Mouse (Mus musculus) myocyte (in vitro differentiated cells): Measurements from ENCODE around the gene Slc10a6. TPM values are rescaled to one million over a fixed set of nuclear protein-coding genes. Genes with fewer than 3 reads are reported as not detected.

Source experiments
- H3K27me3 ChIP-seq: one replicate; pipeline ENCODE4 v1.6.1; 2011; ENCODE audit not compliant: control insufficient read depth, insufficient read depth, insufficient read length
- H3K36me3 ChIP-seq: one replicate; pipeline ENCODE4 v1.6.1; 2011; ENCODE audit not compliant: control insufficient read depth, insufficient read depth
- H3K4me2 ChIP-seq: one replicate; pipeline ENCODE4 v1.6.1; 2011; ENCODE audit warnings: low read depth, control low read depth
- H3K4me3 ChIP-seq: one replicate; pipeline ENCODE4 v1.5.1; 2011; ENCODE audit warnings: mild to moderate bottlenecking, control low read depth, moderate library complexity
- H3K79me2 ChIP-seq: one replicate; pipeline ENCODE4 v1.6.1; 2011; ENCODE audit not compliant: control insufficient read depth, insufficient read depth
- H3ac ChIP-seq: one replicate; pipeline ENCODE4 v1.6.1; 2011; ENCODE audit not compliant: control insufficient read depth, insufficient read length
- CEBPB ChIP-seq: IDR thresholded peaks from 2 replicates; pipeline ENCODE4 v1.6.1; 2011; ENCODE audit warnings: mild to moderate bottlenecking, moderate library complexity; ENCODE audit not compliant: poor library complexity, insufficient read depth, severe bottlenecking
- E2F4 ChIP-seq: IDR thresholded peaks from one replicate; pipeline ENCODE4 v1.6.1; 2011; ENCODE audit warnings: mild to moderate bottlenecking, control low read depth, moderate library complexity; ENCODE audit not compliant: insufficient read depth
- MAX ChIP-seq: IDR thresholded peaks from one replicate; pipeline ENCODE4 v1.6.1; 2011; ENCODE audit warnings: low read depth, mild to moderate bottlenecking, control low read depth
- MYOD1 ChIP-seq, 3 experiments: IDR thresholded peaks; one replicate each; pipeline ENCODE4 v1.6.1; 2011; ENCODE audit warnings: control low read depth in 2 of 3, low read depth in 2 of 3, mild to moderate bottlenecking in 2 of 3, moderate library complexity in 1 of 3; ENCODE audit not compliant: insufficient read length in 2 of 3, control insufficient read depth in 1 of 3
- MYOG ChIP-seq, 3 experiments: IDR thresholded peaks; one replicate each; pipeline ENCODE4 v1.6.1; 2011; ENCODE audit warnings: control low read depth in 2 of 3, low read depth in 2 of 3, mild to moderate bottlenecking in 2 of 3; ENCODE audit not compliant: insufficient read length in 2 of 3, control insufficient read depth in 1 of 3, insufficient read depth in 1 of 3
- POLR2A ChIP-seq: IDR thresholded peaks from one replicate; pipeline ENCODE4 v1.6.1; 2011; ENCODE audit warnings: low read depth, mild to moderate bottlenecking, control low read depth, moderate library complexity; ENCODE audit not compliant: insufficient read length
- POLR2AphosphoS2 ChIP-seq: IDR thresholded peaks from one replicate; pipeline ENCODE4 v1.6.1; 2011; ENCODE audit warnings: low read depth, control low read depth; ENCODE audit not compliant: insufficient read length
- REST ChIP-seq: IDR thresholded peaks from one replicate; pipeline ENCODE4 v1.6.1; 2011; ENCODE audit warnings: mild to moderate bottlenecking, control low read depth, moderate library complexity; ENCODE audit not compliant: insufficient read depth, insufficient read length
- SRF ChIP-seq: IDR thresholded peaks from one replicate; pipeline ENCODE4 v1.6.1; 2011; ENCODE audit warnings: low read depth; ENCODE audit not compliant: control insufficient read depth, insufficient read length
- TCF12 ChIP-seq: IDR thresholded peaks from one replicate; pipeline ENCODE4 v1.6.1; 2011; ENCODE audit warnings: mild to moderate bottlenecking, control low read depth; ENCODE audit not compliant: poor library complexity, insufficient read depth, severe bottlenecking
- TCF3 ChIP-seq: IDR thresholded peaks from one replicate; pipeline ENCODE4 v1.6.1; 2011; ENCODE audit warnings: low read depth, control low read depth; ENCODE audit not compliant: insufficient read length
- USF1 ChIP-seq: IDR thresholded peaks from one replicate; pipeline ENCODE4 v1.6.1; 2011; ENCODE audit warnings: low read depth, mild to moderate bottlenecking, control low read depth, moderate library complexity
- polyA plus RNA-seq: library from polyadenylated mRNA; unstranded; fragments of >200 nt; fragmentation: generic; extraction: Trizol; gene quantifications from one replicate; pipeline ENCODE4 v1.2.1, GENCODE M21; 2012; ENCODE audit warnings: missing spikeins

Slc10a6 gene
- polyA plus RNA-seq, 1 experiment, result 0.04 TPM

- TF ChIP-seq POLR2A (no peak), E2F4 (no peak), CEBPB (no peak), MAX (no peak), SRF (no peak), REST (no peak), MYOD1 (IDR thresholded peaks at IDR 0.05; ENCODE audit: control insufficient read depth in 1 of 3, insufficient read length in 2 of 3, low read depth in 2 of 3) (no peak), MYOG (IDR thresholded peaks at IDR 0.05; ENCODE audit: control insufficient read depth in 1 of 3, insufficient read depth in 1 of 3, insufficient read length in 2 of 3, low read depth in 2 of 3) (no peak), USF1 (no peak), POLR2AphosphoS2 (no peak)
- no peaks in the 10 kb centered on the region for H3K79me2 ChIP-seq
- H3K36me3 ChIP-seq, result no peaks in the 10 kb centered on the region
- H3K4me3 ChIP-seq, result no peak overlapping the region
- H3K4me2 ChIP-seq, result no peak overlapping the region
- H3ac ChIP-seq, result no peak overlapping the region
- H3K27me3 ChIP-seq, result no peaks in the 10 kb centered on the region
Measured at GRCm38 (mm10) chr5:103598264-103598663, 30.9 kb downstream of the Slc10a6 start.

GRCm38 (mm10) chr5:103597604-103598003 lies 31.6 kb downstream of the Slc10a6 start:
- H3K79me2 ChIP-seq, result no peaks in the 10 kb centered on the region
- no peak overlapping the region for H3K4me3 ChIP-seq
- no peaks in the 10 kb centered on the region for H3K27me3 ChIP-seq
- H3K4me2 ChIP-seq, result no peak overlapping the region
- H3ac ChIP-seq, result no peak overlapping the region
- TF ChIP-seq TCF12 (no peak), CEBPB (no peak), USF1 (no peak)
- no peaks in the 10 kb centered on the region for H3K36me3 ChIP-seq

- H3K27me3 ChIP-seq, result no peaks in the 10 kb centered on the region
- no peak overlapping the region for H3ac ChIP-seq
- H3K79me2 ChIP-seq, result no peaks in the 10 kb centered on the region
- no peaks in the 10 kb centered on the region for H3K36me3 ChIP-seq
- no peak overlapping the region for H3K4me3 ChIP-seq
- no peak overlapping the region for H3K4me2 ChIP-seq
- no peak for TF ChIP-seq SRF
- no peak for TF ChIP-seq MYOG (IDR thresholded peaks at IDR 0.05; ENCODE audit: control insufficient read depth in 1 of 3, insufficient read depth in 1 of 3, insufficient read length in 2 of 3, low read depth in 2 of 3)
- no peak for TF ChIP-seq POLR2A
- TF ChIP-seq REST, result no peak
Measured at GRCm38 (mm10) chr5:103596467-103597146, 32.6 kb downstream of the Slc10a6 start.

- H3K79me2 ChIP-seq, result no peaks in the 10 kb centered on the region
- no peaks in the 10 kb centered on the region for H3K36me3 ChIP-seq
- H3K4me3 ChIP-seq, result no peak overlapping the region
- no peak for TF ChIP-seq TCF3
- H3K27me3 ChIP-seq, result no peaks in the 10 kb centered on the region
- no peak overlapping the region for H3ac ChIP-seq
- no peak overlapping the region for H3K4me2 ChIP-seq
Measured at GRCm38 (mm10) chr5:103595394-103596226, 33.6 kb downstream of the Slc10a6 start.

GRCm38 (mm10) chr5:103593575-103593974 lies 35.6 kb downstream of the Slc10a6 start:
- peak overlapping the region; percentile 64 for H3K4me2 ChIP-seq
- no peak overlapping the region for H3ac ChIP-seq
- no peaks in the 10 kb centered on the region for H3K36me3 ChIP-seq
- H3K4me3 ChIP-seq, result no peak overlapping the region
- no peak for TF ChIP-seq POLR2AphosphoS2
- no peak for TF ChIP-seq MYOG (IDR thresholded peaks at IDR 0.05; ENCODE audit: control insufficient read depth in 1 of 3, insufficient read depth in 1 of 3, insufficient read length in 2 of 3, low read depth in 2 of 3)
- no peak for TF ChIP-seq REST
- TF ChIP-seq TCF3, result no peak
- no peak for TF ChIP-seq POLR2A
- TF ChIP-seq CEBPB, result no peak
- TF ChIP-seq MAX, result no peak
- TF ChIP-seq E2F4, result no peak
- TF ChIP-seq USF1, result no peak
- TF ChIP-seq SRF, result no peak
- TF ChIP-seq TCF12, result no peak
- TF ChIP-seq MYOD1 (IDR thresholded peaks at IDR 0.05; ENCODE audit: control insufficient read depth in 1 of 3, insufficient read length in 2 of 3, low read depth in 2 of 3), result no peak
- no peaks in the 10 kb centered on the region for H3K79me2 ChIP-seq
- no peaks in the 10 kb centered on the region for H3K27me3 ChIP-seq
